Mouse (Mus musculus): Measurements from ENCODE around the gene Pifo.
"Not testable (repeated sequence)": the region's sequence is repeated elsewhere in the genome, so short reads cannot be mapped to it uniquely, and the experiment has no call there.

Gene Pifo

GRCm38 (mm10) chr3:106014546-106014945 lies at the start of gene Pifo:
Gene Pifo (minus strand): TSS chr3:106014646.
- DNase-seq (ENCODE audit: low spot score) = no peak

DNA sequence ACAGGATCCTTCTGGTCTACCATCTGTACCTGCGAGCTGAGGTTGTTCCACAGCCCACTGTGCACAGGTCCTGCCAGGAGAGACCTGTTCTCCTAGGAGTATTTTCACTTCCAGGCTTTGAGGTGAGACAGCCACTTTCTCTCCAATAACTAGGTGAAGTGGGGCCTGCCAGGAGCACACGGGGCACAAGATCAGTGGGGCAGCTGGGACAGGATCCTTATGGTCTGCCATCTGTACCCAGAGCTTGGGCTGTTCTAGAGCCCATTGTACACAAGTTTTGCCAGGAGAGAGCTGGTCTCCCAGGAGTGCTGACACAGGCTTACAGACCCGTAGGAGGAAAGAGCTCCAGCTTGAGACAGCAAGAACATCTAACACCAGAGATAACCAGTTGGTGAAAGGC lies 43.5 kb upstream of the Pifo start:
- no peak for DNase-seq (ENCODE audit: low spot score)

- DNase-seq (ENCODE audit: low spot score) = no peak
Observed at GRCm38 (mm10) chr3:106051896-106052295, 37.5 kb upstream of the Pifo start.

GRCm38 (mm10) chr3:106040306-106040705 lies 25.9 kb upstream of the Pifo start:
- DNase-seq (ENCODE audit: low spot score) = no peak

- DNase-seq (ENCODE audit: low spot score) = no peak
Observed at GRCm38 (mm10) chr3:106032781-106033180, 18.3 kb upstream of the Pifo start, which contains the start of gene Chil5. Gene Chil5 (minus strand): TSS chr3:106032814.

GRCm38 (mm10) chr3:106024135-106024534 lies 9.7 kb upstream of the Pifo start:
- DNase-seq (ENCODE audit: low spot score) = no peak

GRCm38 (mm10) chr3:106021840-106022239 lies 7.4 kb upstream of the Pifo start:
- no peak for DNase-seq (ENCODE audit: low spot score)

- DNase-seq (ENCODE audit: low spot score) = not testable (repeated sequence)
Observed at GRCm38 (mm10) chr3:106003360-106003759, 11.1 kb downstream of the Pifo start.

DNA sequence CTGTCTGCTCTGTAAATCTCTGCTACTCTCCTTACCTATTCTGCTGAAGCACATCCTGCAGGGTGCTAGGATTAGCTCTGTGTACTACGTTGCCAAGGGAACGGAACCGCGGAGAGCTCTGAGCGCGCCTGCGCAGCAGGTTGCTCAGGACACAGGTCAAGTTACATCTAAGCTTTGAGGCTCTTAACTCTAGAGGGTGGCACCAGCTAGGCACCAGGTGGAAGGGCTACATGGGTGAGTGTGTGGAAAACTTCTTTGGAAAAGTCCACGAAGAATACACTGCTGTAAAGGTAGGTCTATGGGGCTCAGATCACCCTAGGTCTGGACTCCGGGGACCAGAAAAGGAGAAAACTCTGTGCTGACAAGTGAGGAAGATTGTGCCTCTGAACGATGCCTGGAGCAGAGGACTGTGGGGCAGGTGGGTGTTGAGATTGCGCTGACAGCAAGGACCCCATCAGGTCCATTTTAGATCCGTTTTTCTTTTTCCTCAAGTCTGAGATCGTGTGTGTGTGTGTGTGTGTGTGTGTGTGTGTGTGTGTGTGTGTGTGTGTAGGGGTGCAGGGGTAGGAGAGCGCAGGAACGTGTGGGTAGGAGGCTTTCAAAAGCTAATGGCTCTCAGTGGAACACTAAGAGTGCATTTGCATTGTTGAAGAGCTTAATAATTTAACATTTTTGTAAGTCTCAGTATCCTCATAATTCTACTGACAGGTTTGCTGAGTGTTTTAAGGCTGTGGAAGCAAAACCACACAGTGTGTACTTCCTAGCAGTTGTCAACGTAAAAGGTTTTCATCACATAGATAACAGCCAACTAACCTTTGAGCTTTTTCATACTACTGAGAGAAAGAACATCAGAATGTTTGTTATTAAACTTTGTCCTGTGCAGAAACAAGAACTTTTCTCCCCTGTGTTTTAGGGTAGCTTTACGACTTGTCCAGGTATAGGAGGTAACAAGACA lies 12.8 kb downstream of the Pifo start:
- no peak for DNase-seq (ENCODE audit: low spot score)

DNA sequence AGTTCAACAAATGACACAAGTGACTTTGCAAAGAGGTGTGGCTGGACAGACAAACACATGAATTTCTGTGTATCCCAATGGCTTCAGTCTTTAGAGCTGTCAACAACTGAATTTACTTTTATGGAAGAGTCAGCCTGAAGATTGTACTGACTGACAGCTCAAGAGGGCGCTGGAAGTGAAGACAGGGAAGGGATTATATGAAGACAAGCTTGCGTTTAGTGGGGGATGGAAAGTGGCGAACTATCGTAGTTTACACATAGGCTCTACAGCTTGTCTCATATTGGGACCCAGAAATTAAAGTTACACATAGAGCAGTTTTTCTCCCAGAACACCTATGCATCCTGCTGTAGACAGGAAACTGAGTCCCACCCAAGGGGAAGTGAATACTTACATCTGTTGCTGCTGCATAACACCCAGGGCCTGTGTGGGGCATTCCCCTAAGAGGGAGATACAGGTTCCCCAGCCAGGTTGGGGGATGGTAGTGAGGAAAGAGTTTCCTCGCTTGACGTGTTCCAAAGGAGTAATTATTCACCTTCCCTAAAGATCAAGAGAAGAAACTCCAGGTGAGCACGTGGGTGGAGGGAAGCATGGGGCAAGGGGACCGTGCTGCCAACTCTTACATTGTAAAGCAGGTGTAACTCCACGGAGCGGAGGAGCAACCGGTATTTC lies 13.6 kb downstream of the Pifo start:
- DNase-seq (ENCODE audit: low spot score) = no peak

- DNase-seq (ENCODE audit: low spot score) = no peak
Observed at GRCm38 (mm10) chr3:105994730-105995129, 19.7 kb downstream of the Pifo start.

- DNase-seq (ENCODE audit: low spot score) = no peak
Observed at GRCm38 (mm10) chr3:105991653-105992283, 22.7 kb downstream of the Pifo start.

DNA sequence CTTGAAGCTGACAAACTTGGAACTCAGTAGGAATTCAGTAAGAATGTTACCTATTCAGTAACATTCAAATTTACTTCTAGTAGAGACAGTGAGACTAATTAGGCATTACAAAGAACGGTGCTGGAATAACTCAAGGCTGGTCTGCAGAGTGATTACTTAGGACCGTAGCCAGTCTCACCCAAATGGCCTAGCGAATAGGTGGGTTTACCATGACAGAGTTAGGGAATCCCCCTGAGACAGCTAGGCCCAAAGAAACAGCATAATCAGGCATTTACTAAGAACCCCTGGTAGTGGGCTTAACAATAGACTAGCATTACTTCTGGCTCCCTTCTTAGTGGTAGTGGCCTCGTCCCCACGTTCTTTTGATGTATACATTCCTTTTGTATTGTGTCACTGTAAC lies 24.8 kb downstream of the Pifo start:
- DNase-seq (ENCODE audit: low spot score) = not testable (repeated sequence)

DNA sequence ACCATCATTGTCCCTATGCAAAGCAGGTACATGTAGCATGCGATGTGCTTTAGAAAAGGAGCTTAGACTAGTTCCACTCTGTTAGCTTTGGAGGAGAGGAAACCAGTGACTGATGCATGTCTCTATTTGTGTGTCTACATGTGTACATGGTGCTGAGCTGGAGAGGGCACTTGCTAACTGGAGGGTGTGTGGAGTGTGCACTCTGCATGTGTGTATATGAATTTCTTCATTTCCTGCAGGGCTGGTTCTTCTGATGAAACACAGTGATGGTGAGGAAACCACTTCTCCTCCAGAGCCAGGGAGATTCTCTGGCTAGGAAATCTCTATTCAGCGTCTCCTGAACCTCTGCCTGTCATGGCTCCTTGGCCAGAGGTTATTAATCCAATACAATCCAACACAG lies 40.3 kb downstream of the Pifo start:
- DNase-seq (ENCODE audit: low spot score) = no peak

DNA sequence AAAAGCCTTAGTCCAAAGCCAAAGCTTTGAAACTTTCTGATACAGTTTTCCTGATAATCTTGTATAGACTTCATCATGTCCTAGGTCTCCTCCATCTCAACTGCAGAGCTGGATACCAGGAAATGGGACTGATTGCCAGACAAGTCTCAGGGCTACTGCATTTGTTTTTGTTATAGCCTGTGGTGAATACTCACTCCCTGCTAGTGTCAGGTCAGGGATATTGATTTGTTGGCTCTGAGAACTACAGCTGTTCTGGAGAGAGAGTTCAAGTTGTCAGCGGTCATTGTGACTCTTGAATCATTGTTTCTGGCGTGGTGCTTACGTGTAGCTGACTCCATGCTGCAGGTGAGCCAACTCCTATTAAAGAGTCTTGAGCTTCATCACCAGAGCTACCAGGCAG lies 41.0 kb downstream of the Pifo start, which contains the start of gene Ovgp1:
Ovgp1 (plus strand) TSS at position 301 of the 400 bp plus-strand sequence.
- no peak for DNase-seq (ENCODE audit: low spot score)

DNA sequence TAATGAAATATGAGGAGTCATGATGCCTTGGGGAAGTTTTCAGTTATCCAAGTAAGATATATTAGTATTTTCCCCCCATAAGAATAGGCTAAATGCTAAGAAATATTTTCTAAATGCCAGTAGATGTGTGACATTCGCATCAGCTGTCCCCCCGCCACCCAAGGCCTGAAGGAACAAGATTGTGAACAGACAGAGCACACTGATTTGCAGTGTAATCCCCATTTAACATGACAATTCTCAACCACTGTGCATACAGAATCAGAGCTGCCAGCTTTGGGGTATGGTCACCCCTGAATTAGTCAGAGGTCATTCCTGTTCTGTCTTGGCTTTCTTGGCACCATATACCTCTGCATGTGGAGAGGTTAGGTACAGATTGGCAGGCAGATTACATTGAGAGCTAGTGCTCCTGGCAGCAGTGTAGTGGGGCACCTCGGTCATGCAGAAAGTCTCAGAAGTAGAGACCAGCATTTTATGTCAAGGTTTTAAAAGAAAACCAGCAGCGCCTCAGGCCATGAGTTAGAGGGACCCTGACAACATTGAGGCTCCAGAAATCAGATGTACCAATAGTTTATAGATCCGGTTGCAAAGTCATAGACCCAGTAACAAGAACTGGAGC lies 42.5 kb downstream of the Pifo start:
- DNase-seq (ENCODE audit: low spot score) = no peak

DNA sequence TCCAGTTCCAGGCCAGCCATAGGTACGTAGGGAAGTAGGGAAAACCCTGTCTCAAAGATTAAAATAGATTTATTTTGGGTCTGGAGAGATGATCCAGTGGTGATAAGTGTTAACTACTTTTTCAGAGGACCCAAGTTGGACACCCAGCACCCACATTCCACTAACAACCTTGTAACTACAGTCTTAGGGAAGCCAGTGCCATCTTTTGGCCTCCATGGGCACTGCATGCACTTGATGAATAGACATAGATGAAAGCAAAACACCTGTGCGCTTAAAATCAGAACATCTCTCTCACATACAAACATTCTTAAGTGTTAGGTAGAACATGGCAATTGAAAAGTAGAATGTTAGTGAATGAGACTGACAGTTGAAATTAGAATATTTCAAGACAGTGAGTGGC lies 53.7 kb downstream of the Pifo start:
- no peak for DNase-seq (ENCODE audit: low spot score)

DNA sequence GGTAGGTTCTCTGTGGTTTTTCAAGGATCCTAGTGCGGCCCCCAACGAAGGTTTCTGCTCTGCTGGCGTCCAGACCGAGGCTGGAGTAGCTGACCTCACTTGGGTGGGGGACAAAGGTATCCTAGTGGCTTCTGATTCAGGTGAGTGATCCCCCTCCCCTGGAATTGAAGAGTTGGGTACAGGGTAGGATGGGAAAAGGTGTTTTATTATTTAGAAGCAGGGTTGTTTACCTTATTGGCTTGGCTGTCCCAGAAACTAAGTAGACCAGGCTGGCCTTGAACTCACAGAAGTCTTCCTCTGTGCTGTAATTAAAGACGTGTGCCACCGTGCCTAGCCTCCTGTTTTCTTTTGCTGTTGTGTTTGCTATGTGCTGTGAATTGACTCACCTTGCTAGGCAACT lies 54.4 kb downstream of the Pifo start, which contains the start of gene Atp5f1:
Atp5f1 (minus strand) TSS at position 101 of the 400 bp plus-strand sequence.
- no peak for DNase-seq (ENCODE audit: low spot score)

- DNase-seq (ENCODE audit: low spot score) = no peak
Observed at GRCm38 (mm10) chr3:105959585-105959984, 54.9 kb downstream of the Pifo start.

DNA sequence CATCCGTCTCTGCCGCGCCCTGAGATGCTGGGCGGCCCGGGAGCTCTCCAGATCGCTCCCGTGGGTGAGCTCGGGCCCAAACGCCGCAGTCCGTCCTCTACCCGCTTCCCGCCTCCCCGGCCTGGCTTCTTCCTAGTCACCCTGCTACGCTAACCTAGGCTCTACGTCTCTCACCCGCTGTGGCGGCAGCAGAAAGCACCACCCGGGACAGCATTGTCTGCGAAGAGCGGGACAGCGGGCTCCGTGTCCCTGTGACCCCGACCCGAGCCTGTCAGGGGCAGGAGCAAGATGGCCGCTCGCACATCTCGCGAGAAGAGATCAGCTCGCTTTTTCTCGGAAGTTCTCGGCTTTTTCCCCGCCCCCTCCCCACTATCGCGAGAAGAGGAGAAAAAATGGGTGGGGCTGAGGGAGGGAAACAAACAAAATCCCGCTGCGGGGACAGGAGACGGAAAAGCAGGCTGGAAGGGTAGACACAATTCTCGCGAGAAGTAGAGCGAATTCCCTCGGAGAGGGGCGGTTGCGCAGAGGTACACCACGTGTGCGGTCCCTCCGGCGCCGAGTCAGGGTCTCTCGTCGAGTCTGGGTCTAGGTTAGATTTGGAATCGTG lies 55.4 kb downstream of the Pifo start, which contains the start of gene Wdr77:
Wdr77 (plus strand) TSS at position 396 of the 607 bp plus-strand sequence.
- peak; percentile 80 for DNase-seq (ENCODE audit: low spot score)

DNA sequence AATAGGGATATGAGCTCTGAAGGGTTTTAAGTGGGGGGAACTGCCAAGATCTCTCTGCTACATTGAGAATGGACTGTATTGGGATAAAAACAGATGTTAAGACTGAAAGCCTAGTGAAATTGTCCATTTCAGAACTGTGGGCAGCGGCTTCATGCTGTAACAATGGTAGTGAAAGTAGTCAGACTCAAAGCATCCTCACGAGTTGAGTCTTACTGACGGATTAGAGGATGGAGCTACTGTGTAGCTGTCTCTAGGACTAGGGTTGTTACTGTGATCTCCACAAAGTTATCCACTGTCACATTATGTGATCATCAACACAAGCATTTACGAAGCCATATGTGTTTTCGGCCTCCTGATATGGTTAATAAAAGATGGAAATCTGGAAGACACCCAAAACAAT lies 56.2 kb downstream of the Pifo start:
- DNase-seq (ENCODE audit: low spot score) = no peak

DNA sequence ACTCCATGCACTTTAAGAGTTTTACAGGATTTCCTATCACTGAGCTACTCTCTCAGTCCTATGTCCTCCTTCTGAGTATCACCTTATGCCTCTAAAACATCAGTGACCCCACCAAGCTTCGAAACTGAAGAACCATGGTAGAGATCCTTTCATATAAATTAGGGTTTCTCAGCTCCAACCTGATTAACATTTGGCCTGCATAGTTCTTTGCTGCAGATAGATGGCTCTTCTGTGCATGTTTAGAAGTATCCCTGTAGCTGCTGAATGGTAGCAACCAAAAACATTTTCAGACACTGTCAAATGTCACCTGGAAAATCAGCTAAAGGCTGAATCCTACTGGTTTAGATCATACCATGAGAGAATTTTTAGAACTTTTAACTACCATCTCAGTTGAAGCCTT lies 57.2 kb downstream of the Pifo start:
- no peak for DNase-seq (ENCODE audit: low spot score)
